Mouse (Mus musculus) gastrocnemius, postnatal 4 days (tissue): ENCODE measurements around the gene Vmn1r223. TPM values are rescaled to one million over a fixed set of nuclear protein-coding genes. Genes with fewer than 3 reads are reported as not detected.

Experiments used
- total RNA-seq, 2 experiments: library from RNA; stranded (reverse); gene quantifications; 2 replicates each; pipeline ENCODE4 v1.2.3; 2021

Gene Vmn1r223
- total RNA-seq, 2 experiments from 2014 or later = not detected

Other genes with a start within 250 kb of the Vmn1r223 start
- not detected for gene Vmn1r213, start 239.5 kb upstream of the Vmn1r223 start, total RNA-seq
- gene Vmn1r214, start 216.7 kb upstream of the Vmn1r223 start, total RNA-seq = not detected
- not detected for gene Vmn1r215, start 179.1 kb upstream of the Vmn1r223 start, total RNA-seq
- gene Vmn1r217, start 128.9 kb upstream of the Vmn1r223 start, total RNA-seq = not detected
- not detected for gene Vmn1r218, start 114.0 kb upstream of the Vmn1r223 start, total RNA-seq
- gene Vmn1r219, start 87.8 kb upstream of the Vmn1r223 start, total RNA-seq = not detected
- not detected for gene Vmn1r220, start 59.2 kb upstream of the Vmn1r223 start, total RNA-seq
- not detected for gene Vmn1r221, start 33.0 kb upstream of the Vmn1r223 start, total RNA-seq
- gene Vmn1r222, start 11.2 kb upstream of the Vmn1r223 start, total RNA-seq = not detected
- gene Zfp322a, start 122.1 kb downstream of the Vmn1r223 start, total RNA-seq = 10 to 100 TPM; 17.8 to 20.8 TPM
- 1 to 10 TPM; 6.2 to 6.6 TPM for gene Abt1, start 176.7 kb downstream of the Vmn1r223 start, total RNA-seq
- not detected for gene Btn1a1, start 218.8 kb downstream of the Vmn1r223 start, total RNA-seq
- under 1 TPM in 1 of 2 experiments, not detected in 1; 0.23 TPM for gene Btn2a2, start 241.7 kb downstream of the Vmn1r223 start, total RNA-seq